Mouse (Mus musculus): ENCODE data around the gene Mbtd1.

GRCm38 (mm10) chr11:93957031-93957555 is 71.4 kb downstream of the Mbtd1 start:
- TF ChIP-seq GATA1 (IDR thresholded peaks at IDR 0.05; ENCODE audit: borderline replicate concordance, low read length) (no peak), FLI1 (IDR thresholded peaks at IDR 0.05; ENCODE audit: low read length) (no peak)

Data from megakaryocyte, embryonic 14.5 days (primary cell).